Mouse (Mus musculus): Measurements from ENCODE around the gene Yars.
"Not testable (repeated sequence)": the region's sequence is repeated elsewhere in the genome, so short reads cannot be mapped to it uniquely, and the experiment has no call there.

Yars gene

GRCm38 (mm10) chr4:129188803-129189541, 588 bp upstream of the Yars start:
- in situ Hi-C loops (cut with MboI): no loop called here

GRCm38 (mm10) chr4:129190538-129190937, 978 bp downstream of the Yars start:
- in situ Hi-C loops (cut with MboI): no loop called here

GRCm38 (mm10) chr4:129191691-129192090, 2.1 kb downstream of the Yars start:
- in situ Hi-C loops (cut with MboI): no loop called here

GRCm38 (mm10) chr4:129194280-129194679, 4.7 kb downstream of the Yars start:
- in situ Hi-C loops (cut with MboI): no loop called here

GRCm38 (mm10) chr4:129197514-129197913, 8.0 kb downstream of the Yars start:
- in situ Hi-C loops (cut with MboI): no loop called here

- in situ Hi-C loops (cut with MboI): no loop called here
Observed at GRCm38 (mm10) chr4:129204655-129205054, 15.1 kb downstream of the Yars start.

GRCm38 (mm10) chr4:129206792-129207191, 17.2 kb downstream of the Yars start:
- in situ Hi-C loops (cut with MboI): no loop called here

- in situ Hi-C loops (cut with MboI): no loop called here
Observed at GRCm38 (mm10) chr4:129209504-129209903, 19.9 kb downstream of the Yars start.

GRCm38 (mm10) chr4:129211461-129211860, 21.9 kb downstream of the Yars start:
- in situ Hi-C loops (cut with MboI): no loop called here

GRCm38 (mm10) chr4:129212486-129212885, 22.9 kb downstream of the Yars start:
- in situ Hi-C loops (cut with MboI): not testable (repeated sequence)

- in situ Hi-C loops (cut with MboI): no loop called here
Observed at GRCm38 (mm10) chr4:129218569-129219175, 29.1 kb downstream of the Yars start.

GRCm38 (mm10) chr4:129219198-129219597, 29.6 kb downstream of the Yars start:
- in situ Hi-C loops (cut with MboI): no loop called here

- in situ Hi-C loops (cut with MboI): no loop called here
Observed at GRCm38 (mm10) chr4:129220376-129221089, 31.0 kb downstream of the Yars start.

- in situ Hi-C loops (cut with MboI): no loop called here
Observed at GRCm38 (mm10) chr4:129221097-129222010, 31.8 kb downstream of the Yars start.

- in situ Hi-C loops (cut with MboI): no loop called here
Observed at GRCm38 (mm10) chr4:129222019-129222925, 32.7 kb downstream of the Yars start.

GRCm38 (mm10) chr4:129223421-129224281, 34.1 kb downstream of the Yars start:
- in situ Hi-C loops (cut with MboI): no loop called here

- in situ Hi-C loops (cut with MboI): no loop called here
Observed at GRCm38 (mm10) chr4:129225315-129225714, 35.8 kb downstream of the Yars start.

- in situ Hi-C loops (cut with MboI): no loop called here
Observed at GRCm38 (mm10) chr4:129226441-129226963, 36.9 kb downstream of the Yars start.

GRCm38 (mm10) chr4:129227170-129227984, 37.8 kb downstream of the Yars start:
- in situ Hi-C loops (cut with MboI): no loop called here

Measured in mature B cell (primary cell).